In the genomic region with DNA sequence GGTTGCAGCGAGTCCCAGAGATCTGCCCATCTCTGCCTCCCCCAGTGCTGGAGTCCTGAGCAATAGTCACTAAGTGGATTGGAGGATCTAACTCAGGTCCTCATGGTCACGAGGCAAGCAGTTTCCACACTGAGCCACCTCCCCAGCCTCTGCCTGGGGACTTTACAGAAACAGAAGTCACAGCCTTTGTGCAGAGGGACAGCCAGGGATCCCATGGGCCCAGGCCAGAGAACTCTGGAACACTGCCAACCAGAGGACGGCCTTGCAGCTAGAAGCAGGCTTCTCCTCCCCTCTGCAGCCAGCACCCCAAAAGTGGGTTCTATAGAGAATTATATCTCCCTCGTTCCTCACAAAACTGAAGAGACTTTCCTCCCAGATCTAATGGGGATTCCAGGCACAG, we compare ENCODE assay signal across 8 mouse cellular contexts. TPM values are rescaled to one million over a fixed set of nuclear protein-coding genes. Genes with fewer than 3 reads are reported as not detected.
DNase-seq lines count a peak whose midpoint lies in the region; ATAC-seq and TF ChIP-seq lines count a peak whose summit lies in the region.

No protein-coding gene starts in this region.

- H3K4me2 ChIP-seq in intestine, embryonic 16.5 days (ENCODE audit: low read depth, low read length): no peak overlapping the region
- no peak overlapping the region for H3K4me2 ChIP-seq in intestine, postnatal 0 days (replicated peaks; ENCODE audit: low read depth)
- H3K4me2 ChIP-seq in forebrain, postnatal 0 days (ENCODE audit: low read depth): no peak overlapping the region

- peak; percentile 81 to 83 for DNase-seq in heart, adult 9 months (ENCODE audit: low spot score in 2 of 2)
- DNase-seq in layer of hippocampus, adult 9-11 months: peak; percentile 66
- DNase-seq in lung, postnatal 25 days (ENCODE audit: low spot score): peak; percentile 65
- no peak for DNase-seq in forebrain, postnatal 0 days
- DNase-seq in midbrain, embryonic 10.5 days (ENCODE audit: low spot score): no peak

- TF ChIP-seq CTCF in intestine, postnatal 0 days (IDR thresholded peaks at IDR 0.05; ENCODE audit: low read depth): no peak
- no peak for TF ChIP-seq CTCF in bone marrow, adult 2 months (IDR thresholded peaks at IDR 0.05; ENCODE audit: control insufficient read depth, insufficient read depth, low read length)
- TF ChIP-seq CTCF in forebrain, postnatal 0 days (IDR thresholded peaks at IDR 0.05; ENCODE audit: low read depth): no peak

- H3K4me1 ChIP-seq in intestine, embryonic 16.5 days (ENCODE audit: control insufficient read depth, insufficient read depth, low read length): peaks cover 27% of the 10 kb centered on the region
- peaks cover 8% of the 10 kb centered on the region for H3K4me1 ChIP-seq in intestine, postnatal 0 days (replicated peaks; ENCODE audit: control insufficient read depth, insufficient read depth, low read length)
- peaks cover 7% of the 10 kb centered on the region for H3K4me1 ChIP-seq in bone marrow, adult 2 months (ENCODE audit: control insufficient read depth, insufficient read depth, low read length)
- H3K4me1 ChIP-seq in forebrain, postnatal 0 days (ENCODE audit: insufficient read depth): peaks cover 7% of the 10 kb centered on the region; the same call in 1 of the 2 replicates
- peaks cover 41% of the 10 kb centered on the region for H3K4me1 ChIP-seq in midbrain, embryonic 10.5 days

- no peak for ATAC-seq in intestine, embryonic 16.5 days
- no peak for ATAC-seq in intestine, postnatal 0 days
- ATAC-seq in forebrain, postnatal 0 days: no peak

- H3K27ac ChIP-seq in intestine, embryonic 16.5 days (ENCODE audit: low read length): no peak overlapping the region
- no peak overlapping the region for H3K27ac ChIP-seq in intestine, postnatal 0 days (ENCODE audit: low read depth, low read length)
- H3K27ac ChIP-seq in bone marrow, adult 2 months (ENCODE audit: control insufficient read depth, insufficient read depth, low read depth, low read length, poor library complexity): peak overlapping the region; percentile 65
- no peak overlapping the region for H3K27ac ChIP-seq in forebrain, postnatal 0 days (ENCODE audit: low read depth, low read length)
- H3K27ac ChIP-seq in midbrain, embryonic 10.5 days (replicated peaks): no peak overlapping the region

- no peaks in the 10 kb centered on the region for H3K9me3 ChIP-seq in intestine, embryonic 16.5 days (ENCODE audit: control insufficient read depth, low read length)
- H3K9me3 ChIP-seq in intestine, postnatal 0 days (ENCODE audit: control insufficient read depth): no peaks in the 10 kb centered on the region
- no peaks in the 10 kb centered on the region for H3K9me3 ChIP-seq in forebrain, postnatal 0 days (ENCODE audit: low read length)
- no peaks in the 10 kb centered on the region for H3K9me3 ChIP-seq in midbrain, embryonic 10.5 days (replicated peaks)

- H3K4me3 ChIP-seq in intestine, embryonic 16.5 days (ENCODE audit: low read length): no peak overlapping the region
- H3K4me3 ChIP-seq in intestine, postnatal 0 days (ENCODE audit: low read depth, low read length): no peak overlapping the region
- no peak overlapping the region for H3K4me3 ChIP-seq in bone marrow, adult 2 months (replicated peaks; ENCODE audit: control insufficient read depth, low read depth, low read length)
- H3K4me3 ChIP-seq in forebrain, postnatal 0 days (ENCODE audit: low read depth, low read length): no peak overlapping the region
- H3K4me3 ChIP-seq in midbrain, embryonic 10.5 days: no peak overlapping the region

- 0 out of 2 replicates have a peak, but pooled peaks cover 3% of the 10 kb centered on the region for H3K27me3 ChIP-seq in intestine, embryonic 16.5 days (replicated peaks; ENCODE audit: control insufficient read depth, insufficient read depth, low read length)
- H3K27me3 ChIP-seq in intestine, postnatal 0 days (replicated peaks; ENCODE audit: control insufficient read depth, insufficient read depth, low read length): 0 out of 2 replicates have a peak, but pooled peaks cover 7% of the 10 kb centered on the region
- H3K27me3 ChIP-seq in forebrain, postnatal 0 days (ENCODE audit: insufficient read depth, low read length): no peaks in the 10 kb centered on the region
- H3K27me3 ChIP-seq in midbrain, embryonic 10.5 days (ENCODE audit: low read depth, poor library complexity, severe bottlenecking): peaks cover 11% of the 10 kb centered on the region

- WGBS in intestine, embryonic 16.5 days: 54% methylated on average over 4 of the region's 4 CpGs
- WGBS in intestine, postnatal 0 days: 58% methylated on average over 4 of the region's 4 CpGs
- 18% methylated on average over 4 of the region's 4 CpGs for WGBS in bone marrow, adult 2 months
- 42% methylated on average over 4 of the region's 4 CpGs for WGBS in forebrain, postnatal 0 days
- 86% methylated on average over 4 of the region's 4 CpGs for WGBS in midbrain, embryonic 10.5 days

- no peak for TF ChIP-seq POLR2A in bone marrow, adult 2 months (IDR thresholded peaks at IDR 0.05; ENCODE audit: borderline replicate concordance, control insufficient read depth, low read depth, low read length)

- no peaks in the 10 kb centered on the region for H3K36me3 ChIP-seq in intestine, embryonic 16.5 days (ENCODE audit: control insufficient read depth, insufficient read depth, low read length)
- no peaks in the 10 kb centered on the region for H3K36me3 ChIP-seq in intestine, postnatal 0 days (ENCODE audit: control insufficient read depth, insufficient read depth)
- H3K36me3 ChIP-seq in forebrain, postnatal 0 days (ENCODE audit: insufficient read depth): 0 out of 2 replicates have a peak, but pooled peaks cover 4% of the 10 kb centered on the region
- H3K36me3 ChIP-seq in midbrain, embryonic 10.5 days: no peaks in the 10 kb centered on the region

- H3K9ac ChIP-seq in intestine, embryonic 16.5 days (ENCODE audit: low read depth, low read length): 0 out of 2 replicates have a peak overlapping the region, but pooled peaks have one; percentile 0
- H3K9ac ChIP-seq in intestine, postnatal 0 days (ENCODE audit: low read depth, low read length): no peak overlapping the region
- no peak overlapping the region for H3K9ac ChIP-seq in forebrain, postnatal 0 days

RNA-seq across cellular contexts. Expression of a gene that starts 3.8 kb away (rescaled TPM):
- polyA plus RNA-seq in intestine, embryonic 16.5 days (2015; fragmentation: Nextera tagmentation; extraction: Ambion mirVana): 62.9 and 68.1 TPM in 2 replicates
- polyA plus RNA-seq in intestine, postnatal 0 days (2015; fragmentation: Nextera tagmentation; extraction: Ambion mirVana): 36.7 and 48.3 TPM in 2 replicates
- 14.5 and 23.8 TPM in 2 replicates for polyA plus RNA-seq in bone marrow, adult 2 months (2011; ENCODE audit: insufficient read depth, insufficient read length, low replicate concordance, missing spikeins)
- 36.6 and 37.7 TPM in 2 replicates for total RNA-seq in forebrain, postnatal 0 days (2014; rRNA removed)
- 37.3 and 40.1 TPM in 2 replicates for polyA plus RNA-seq in forebrain, postnatal 0 days (2015; fragmentation: Nextera tagmentation; extraction: Ambion mirVana)
- polyA plus RNA-seq in midbrain, embryonic 10.5 days (2016; fragmentation: Nextera tagmentation; extraction: Ambion mirVana): 8.1 and 9.8 TPM in 2 replicates

RNA-seq across cellular contexts. Expression of a gene that starts 4.3 kb away (rescaled TPM):
- 3.0 and 3.4 TPM in 2 replicates for polyA plus RNA-seq in intestine, embryonic 16.5 days (2015; fragmentation: Nextera tagmentation; extraction: Ambion mirVana)
- 2.8 and 3.2 TPM in 2 replicates for polyA plus RNA-seq in intestine, postnatal 0 days (2015; fragmentation: Nextera tagmentation; extraction: Ambion mirVana)
- 49.5 and 50.1 TPM in 2 replicates for polyA plus RNA-seq in bone marrow, adult 2 months (2011; ENCODE audit: insufficient read depth, insufficient read length, low replicate concordance, missing spikeins)
- 85.9 and 92.5 TPM in 2 replicates for total RNA-seq in forebrain, postnatal 0 days (2014; rRNA removed)
- polyA plus RNA-seq in forebrain, postnatal 0 days (2015; fragmentation: Nextera tagmentation; extraction: Ambion mirVana): 3.3 and 3.5 TPM in 2 replicates
- 0.61 and 1.6 TPM in 2 replicates for polyA plus RNA-seq in midbrain, embryonic 10.5 days (2016; fragmentation: Nextera tagmentation; extraction: Ambion mirVana)

RNA-seq across cellular contexts. Expression of a gene that starts 6.2 kb away (rescaled TPM):
- polyA plus RNA-seq in intestine, embryonic 16.5 days (2015; fragmentation: Nextera tagmentation; extraction: Ambion mirVana): not detected in 2 replicates
- polyA plus RNA-seq in intestine, postnatal 0 days (2015; fragmentation: Nextera tagmentation; extraction: Ambion mirVana): not detected in 2 replicates
- not detected in 2 replicates for polyA plus RNA-seq in bone marrow, adult 2 months (2011; ENCODE audit: insufficient read depth, insufficient read length, low replicate concordance, missing spikeins)
- total RNA-seq in forebrain, postnatal 0 days (2014; rRNA removed): not detected in 2 replicates
- polyA plus RNA-seq in forebrain, postnatal 0 days (2015; fragmentation: Nextera tagmentation; extraction: Ambion mirVana): not detected in 2 replicates
- polyA plus RNA-seq in midbrain, embryonic 10.5 days (2016; fragmentation: Nextera tagmentation; extraction: Ambion mirVana): not detected in 2 replicates

RNA-seq across cellular contexts. Expression of a gene that starts 26.4 kb away (rescaled TPM):
- polyA plus RNA-seq in intestine, embryonic 16.5 days (2015; fragmentation: Nextera tagmentation; extraction: Ambion mirVana): 20.2 and 23.6 TPM in 2 replicates
- polyA plus RNA-seq in intestine, postnatal 0 days (2015; fragmentation: Nextera tagmentation; extraction: Ambion mirVana): 18.6 and 20.1 TPM in 2 replicates
- 14.7 and 14.8 TPM in 2 replicates for polyA plus RNA-seq in bone marrow, adult 2 months (2011; ENCODE audit: insufficient read depth, insufficient read length, low replicate concordance, missing spikeins)
- 148 and 153 TPM in 2 replicates for total RNA-seq in forebrain, postnatal 0 days (2014; rRNA removed)
- polyA plus RNA-seq in forebrain, postnatal 0 days (2015; fragmentation: Nextera tagmentation; extraction: Ambion mirVana): 146 and 152 TPM in 2 replicates
- 64.0 and 68.3 TPM in 2 replicates for polyA plus RNA-seq in midbrain, embryonic 10.5 days (2016; fragmentation: Nextera tagmentation; extraction: Ambion mirVana)

Comparison
In these comparisons a context has a peak if more than half of its experiments do, and no peak if none do; other contexts are left out.
1. DNase-seq: peak in heart, adult 9 months (2 of 2), layer of hippocampus, adult 9-11 months (single experiment) and lung, postnatal 25 days (single experiment); none in forebrain, postnatal 0 days (single experiment) and midbrain, embryonic 10.5 days (single experiment).
2. RNA of a gene that starts 4.3 kb away (polyA plus RNA-seq): 49.5 to 50.1 TPM in bone marrow, adult 2 months; 3.3 to 3.5 TPM in forebrain, postnatal 0 days, 2.8 to 3.2 TPM in intestine, postnatal 0 days, 3.0 to 3.4 TPM in intestine, embryonic 16.5 days and 0.61 to 1.6 TPM in midbrain, embryonic 10.5 days; every median in the first group is over 10 times any median in the second.